8 mouse cellular contexts compared by ENCODE assay signal in the genomic region with DNA sequence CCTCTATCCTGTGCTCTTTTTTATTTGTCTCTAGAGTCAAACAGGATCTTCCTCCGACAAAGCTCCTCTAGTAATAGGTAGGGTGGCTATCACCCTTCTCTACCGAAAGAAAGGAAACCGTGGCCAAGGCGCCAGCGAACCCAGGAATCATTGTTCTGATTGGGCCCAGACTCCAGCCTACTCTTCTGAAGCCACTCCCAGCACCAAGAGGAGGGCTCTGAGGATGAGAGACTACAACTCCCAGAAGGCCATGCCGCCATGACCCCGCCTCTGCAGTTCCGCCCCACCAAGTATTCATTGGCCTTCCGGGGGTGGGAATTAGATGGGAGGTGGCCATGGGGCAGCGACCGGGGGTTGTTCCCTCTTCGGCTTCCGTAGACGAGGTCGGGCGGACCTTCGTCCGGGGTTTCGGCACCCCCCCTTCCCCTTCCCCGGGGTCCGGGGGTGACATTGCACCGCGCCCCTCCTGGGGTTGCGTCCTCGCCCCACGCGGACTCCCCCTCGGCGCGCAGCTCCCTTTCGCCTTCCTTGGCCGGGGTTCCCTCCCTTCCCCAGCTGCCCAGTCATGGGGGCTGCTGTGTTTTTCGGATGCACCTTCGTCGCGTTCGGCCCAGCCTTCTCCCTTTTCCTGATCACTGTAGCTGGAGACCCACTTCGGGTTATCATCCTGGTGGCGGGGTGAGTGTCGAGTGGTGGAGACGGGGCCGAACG. TPM values are rescaled to one million over a fixed set of nuclear protein-coding genes. Genes with fewer than 3 reads are reported as not detected.
DNase-seq lines count a peak whose midpoint lies in the region; ATAC-seq lines count a peak whose summit lies in the region.
"Not testable (repeated sequence)": the region's sequence is repeated elsewhere in the genome, so short reads cannot be mapped to it uniquely, and the experiment has no call there.

A gene (plus strand): TSS at position 364 of the 711 bp plus-strand sequence.

- H3K4me3 ChIP-seq in hindbrain, embryonic 15.5 days = peak within 1 kb of the TSS; percentile 56
- H3K4me3 ChIP-seq in macrophage (ENCODE audit: inconsistent target) = peak within 1 kb of the TSS; percentile 92

- H3K27ac ChIP-seq in hindbrain, embryonic 15.5 days (replicated peaks) = peak within 1 kb of the TSS; percentile 76
- H3K27ac ChIP-seq in macrophage = peak within 1 kb of the TSS; percentile 82

- H3K36me3 ChIP-seq in hindbrain, embryonic 15.5 days; macrophage (ENCODE audit: inconsistent target): not testable (repeated sequence)

- H3K4me2 ChIP-seq in hindbrain, embryonic 15.5 days = peak within 1 kb of the TSS; percentile 64

- H3K27me3 ChIP-seq in hindbrain, embryonic 15.5 days = not testable (repeated sequence)

- peaks cover 24% of the 10 kb centered on the region for H3K4me1 ChIP-seq in hindbrain, embryonic 15.5 days (replicated peaks)

- H3K9ac ChIP-seq in hindbrain, embryonic 15.5 days = peak within 1 kb of the TSS; percentile 62

- WGBS in hindbrain, embryonic 15.5 days = under 1% methylated on average over 25 of the region's 43 CpGs
- 3% methylated on average over 14 of the region's 43 CpGs for WGBS in macrophage (ENCODE audit: missing documents)

- DNase-seq in R1 (ENCODE audit: low read depth, low spot score) = peak; percentile 99
- DNase-seq in cerebellum, postnatal 25 days = peak; percentile 95 to 96
- peak; percentile 96 to 97 for DNase-seq in frontal cortex, postnatal 36 days (ENCODE audit: low spot score in 2 of 2)
- DNase-seq in left cerebral cortex, adult 18-20 months (ENCODE audit: low spot score in 2 of 2) = peak; percentile 94 to 95
- DNase-seq in right cerebral cortex, adult 18-20 months = peak; percentile 99
- DNase-seq in urinary bladder, postnatal 10 days (ENCODE audit: low spot score) = peak; percentile 86

- peak; percentile 98 for ATAC-seq in hindbrain, embryonic 15.5 days (ENCODE audit: low FRiP score, low read depth)

- H3K9me3 ChIP-seq in hindbrain, embryonic 15.5 days = not testable (repeated sequence)

- H3K79me2 ChIP-seq in macrophage (ENCODE audit: inconsistent target) = peaks cover 43% of the 10 kb centered on the region

RNA-seq across cellular contexts. Expression of the gene that starts here (rescaled TPM):
- polyA plus RNA-seq in hindbrain, embryonic 15.5 days (2015; fragmentation: Nextera tagmentation; extraction: Ambion mirVana) = 34.9 and 36.4 TPM in 2 replicates
- total RNA-seq in left cerebral cortex, adult 18-20 months (2021) = 10 to 100 TPM; 62.7 to 64.4 TPM
- total RNA-seq in macrophage (2018; cell fraction: chromatin; rRNA removed) = 10 to 100 TPM; 15.8 to 41.0 (median 25.3) TPM
- total RNA-seq in macrophage (2018; cell fraction: cytosol; rRNA removed) = 100 to 1,000 TPM in 5 of 26 experiments, 10 to 100 TPM in 21; 62.3 to 107 (median 88.7) TPM
- 100 to 1,000 TPM in 1 of 26 experiments, 10 to 100 TPM in 25; 43.3 to 101 (median 66.3) TPM for total RNA-seq in macrophage (2018; cell fraction: nucleus; rRNA removed)
- polyA plus RNA-seq in macrophage (2018) = 49.5 to 102 TPM (median 98.0 TPM) in 3 replicates

Comparison
In these comparisons a context has a peak if more than half of its experiments do, and no peak if none do; other contexts are left out.
1. Peak in every context shown above with its lines: DNase-seq, ATAC-seq, H3K4me3 ChIP-seq and H3K27ac ChIP-seq.